Mouse (Mus musculus): ENCODE data around the gene Polrmt.

The Polrmt gene

DNA sequence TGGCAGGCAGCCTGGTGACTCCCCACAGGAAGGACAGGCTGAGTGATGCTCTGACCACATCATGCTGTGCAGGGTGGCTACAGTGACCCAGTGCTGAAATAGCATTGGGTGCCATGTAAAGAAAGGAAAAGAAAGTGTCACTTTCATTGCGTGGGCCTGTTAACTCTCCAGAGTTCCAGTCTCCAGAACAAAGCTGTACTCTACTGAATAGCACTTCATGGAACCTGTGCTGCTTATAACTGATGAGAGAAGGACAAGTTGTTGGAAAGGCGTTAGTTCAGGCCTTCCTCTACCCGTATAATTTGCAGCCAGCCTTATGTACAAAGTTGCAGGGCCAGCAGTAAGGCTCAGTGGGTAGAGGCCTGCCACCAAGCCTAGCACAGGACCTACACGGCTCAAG lies 57.7 kb downstream of the Polrmt start, which contains the start of gene Gzmm:
Gene Gzmm (plus strand): TSS at position 301 of the 400 bp plus-strand sequence.
- DNase-seq (ENCODE audit: low spot score in 2 of 2), result no peak

DNA sequence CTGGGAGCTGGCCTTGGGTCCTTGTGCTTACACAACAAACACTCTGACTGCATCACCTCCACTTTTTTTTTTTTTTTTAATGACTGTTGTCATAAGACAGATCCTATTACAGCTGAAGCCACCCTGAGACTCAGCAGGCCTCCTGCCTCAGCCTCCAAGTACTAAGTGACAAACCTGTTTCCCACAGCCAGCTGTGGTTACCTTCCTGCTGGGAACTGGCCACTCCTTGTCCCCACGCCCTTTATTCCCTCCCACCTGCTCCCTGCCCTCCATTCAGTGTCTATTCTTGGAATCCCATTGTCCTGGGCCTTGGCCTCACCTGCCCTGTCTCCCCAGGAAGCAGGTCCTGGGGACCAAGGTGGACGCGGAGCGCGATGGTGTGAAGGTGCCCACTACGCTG lies 58.9 kb downstream of the Polrmt start:
- DNase-seq (ENCODE audit: low spot score in 2 of 2), result no peak

DNA sequence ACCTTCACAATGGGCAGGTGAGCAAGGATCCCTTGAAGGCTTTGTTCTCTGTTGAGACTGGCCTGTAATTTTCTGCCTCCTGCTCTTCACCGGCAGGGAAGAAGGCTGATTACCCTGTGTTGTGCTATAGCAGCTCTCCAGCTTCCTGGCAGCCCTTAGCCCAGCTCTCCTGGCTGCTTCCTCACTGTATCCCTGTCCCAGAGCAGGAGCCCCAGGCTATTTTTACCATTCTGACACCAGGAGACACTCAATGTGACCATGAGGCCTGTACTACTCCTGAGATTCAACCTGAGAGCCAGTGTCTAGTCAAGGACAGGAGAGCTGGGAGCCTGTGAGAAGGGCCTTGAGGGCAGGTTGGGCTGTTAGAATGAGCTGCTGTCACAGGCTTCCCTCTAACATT lies 59.7 kb downstream of the Polrmt start:
- no peak for DNase-seq (ENCODE audit: low spot score in 2 of 2)

GRCm38 (mm10) chr10:79686219-79686618 lies 60.2 kb downstream of the Polrmt start:
- DNase-seq (ENCODE audit: low spot score in 2 of 2), result no peak

Measured in left cerebral cortex, adult 9 months (tissue).